Mouse (Mus musculus): ENCODE data around the gene Gm20715. TPM values are rescaled to one million over a fixed set of nuclear protein-coding genes. Genes with fewer than 3 reads are reported as not detected.
"Not testable (repeated sequence)": the region's sequence is repeated elsewhere in the genome, so short reads cannot be mapped to it uniquely, and the experiment has no call there.

Gm20715 gene
- polyA plus RNA-seq, 1 experiment from 2014 or later, result not detected

- WGBS, result 36% methylated on average over 3 of the region's 3 CpGs
- no peaks in the 10 kb centered on the region for H3K27me3 ChIP-seq (replicated peaks; ENCODE audit: control insufficient read depth, insufficient read depth, low read length)
- no peak for ATAC-seq
Observed at GRCm38 (mm10) chr7:6456399-6456798, 46.3 kb downstream of the Gm20715 start.

GRCm38 (mm10) chr7:6466951-6467350, 56.9 kb downstream of the Gm20715 start, which contains the start of gene Olfr1346:
Gene Olfr1346 (plus strand): TSS chr7:6467101.
- Histone ChIP-seq H3K4me2 (ENCODE audit: low read length) (no peak within 1 kb of the TSS), H3K27me3 (replicated peaks; ENCODE audit: control insufficient read depth, insufficient read depth, low read length) (no peaks in the 10 kb centered on the region), H3K4me3 (ENCODE audit: low read length) (no peak within 1 kb of the TSS), H3K36me3 (ENCODE audit: control insufficient read depth, insufficient read depth, low read length) (no peaks in the 10 kb centered on the region), H3K4me1 (ENCODE audit: control insufficient read depth, insufficient read depth, low read depth, low read length) (no peaks in the 10 kb centered on the region), H3K27ac (ENCODE audit: low read depth, low read length) (no peak within 1 kb of the TSS), H3K9ac (ENCODE audit: low read depth, low read length) (no peak within 1 kb of the TSS), H3K9me3 (ENCODE audit: control insufficient read depth, low read length) (no peaks in the 10 kb centered on the region)
- no peak for ATAC-seq

More at GRCm38 (mm10) chr7:6456399-6456798, 46.3 kb downstream of the Gm20715 start:
- no peaks in the 10 kb centered on the region for H3K4me1 ChIP-seq (ENCODE audit: control insufficient read depth, insufficient read depth, low read depth, low read length)
- H3K9ac ChIP-seq (ENCODE audit: low read depth, low read length), result no peak overlapping the region
- no peaks in the 10 kb centered on the region for H3K36me3 ChIP-seq (ENCODE audit: control insufficient read depth, insufficient read depth, low read length)
- no peak overlapping the region for H3K4me3 ChIP-seq (ENCODE audit: low read length)
- H3K4me2 ChIP-seq (ENCODE audit: low read length), result no peak overlapping the region
- H3K27ac ChIP-seq (ENCODE audit: low read depth, low read length), result no peak overlapping the region
- no peaks in the 10 kb centered on the region for H3K9me3 ChIP-seq (ENCODE audit: control insufficient read depth, low read length)

DNA sequence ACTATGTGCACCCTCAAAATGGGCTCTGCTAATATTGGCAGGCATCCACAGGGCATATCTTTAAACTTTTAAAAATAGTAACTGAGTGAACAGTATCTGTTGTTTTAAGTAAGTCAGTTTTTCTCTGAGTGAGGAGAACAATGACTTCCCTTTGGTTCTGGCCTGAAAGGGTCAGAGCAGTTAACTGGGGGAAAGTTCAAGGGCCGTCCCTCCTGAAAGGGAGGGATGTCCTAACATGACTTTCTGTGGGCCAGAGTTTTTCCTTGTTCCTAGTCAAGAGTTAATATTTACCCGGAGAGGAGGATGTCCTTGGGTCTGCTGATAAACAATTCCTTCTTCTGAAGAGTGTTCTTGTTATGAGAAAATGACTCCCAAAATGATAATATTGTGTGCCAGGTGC, 67.6 kb downstream of the Gm20715 start:
- not testable (repeated sequence) for ATAC-seq; H3K27ac ChIP-seq (ENCODE audit: low read depth, low read length); H3K4me1 ChIP-seq (ENCODE audit: control insufficient read depth, insufficient read depth, low read depth, low read length); H3K4me3 ChIP-seq (ENCODE audit: low read length); H3K27me3 ChIP-seq (replicated peaks; ENCODE audit: control insufficient read depth, insufficient read depth, low read length); H3K36me3 ChIP-seq (ENCODE audit: control insufficient read depth, insufficient read depth, low read length); H3K4me2 ChIP-seq (ENCODE audit: low read length); H3K9me3 ChIP-seq (ENCODE audit: control insufficient read depth, low read length); H3K9ac ChIP-seq (ENCODE audit: low read depth, low read length)
- WGBS, result 79% methylated on average over 2 of the region's 2 CpGs

DNA sequence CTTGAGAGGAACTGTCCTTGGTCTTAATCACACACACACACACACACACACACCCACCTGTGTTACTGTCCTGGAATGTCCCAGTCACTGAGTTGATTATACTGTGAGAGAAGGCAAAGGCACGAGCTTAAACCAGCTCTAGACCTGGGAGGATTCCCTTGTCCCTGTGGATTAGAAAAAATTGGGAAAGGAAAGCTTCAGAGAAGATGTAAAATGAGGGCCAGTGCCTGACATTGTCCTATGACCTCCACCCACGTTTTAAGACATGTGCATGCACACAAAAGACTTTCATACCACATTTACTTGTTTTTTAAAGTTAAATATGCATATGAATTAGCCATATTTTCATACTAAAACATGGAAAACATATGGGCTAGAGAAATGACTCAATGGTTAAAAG, 76.8 kb downstream of the Gm20715 start, which contains the start of gene Olfr5:
TSS of gene Olfr5 (minus strand) at position 101 of the 400 bp plus-strand sequence.
- Histone ChIP-seq H3K36me3 (ENCODE audit: control insufficient read depth, insufficient read depth, low read length) (no peaks in the 10 kb centered on the region), H3K4me1 (ENCODE audit: control insufficient read depth, insufficient read depth, low read depth, low read length) (no peaks in the 10 kb centered on the region), H3K27me3 (replicated peaks; ENCODE audit: control insufficient read depth, insufficient read depth, low read length) (no peaks in the 10 kb centered on the region), H3K9ac (ENCODE audit: low read depth, low read length) (no peak within 1 kb of the TSS), H3K4me2 (ENCODE audit: low read length) (no peak within 1 kb of the TSS), H3K9me3 (ENCODE audit: control insufficient read depth, low read length) (no peaks in the 10 kb centered on the region; the same call in 1 of the 2 replicates), H3K27ac (ENCODE audit: low read depth, low read length) (no peak within 1 kb of the TSS), H3K4me3 (ENCODE audit: low read length) (no peak within 1 kb of the TSS)
- 31% methylated on average over 2 of the region's 2 CpGs for WGBS
- ATAC-seq, result no peak

Other genes with a start within 250 kb of the Gm20715 start
- gene Zfp444, start 238.1 kb upstream of the Gm20715 start, polyA plus RNA-seq (2015; fragmentation: Nextera tagmentation; extraction: Ambion mirVana), result 77.6 and 86.3 TPM in 2 replicates
- not detected in 2 replicates for gene Galp, start 213.2 kb upstream of the Gm20715 start, polyA plus RNA-seq (2015; fragmentation: Nextera tagmentation; extraction: Ambion mirVana)
- not detected in 2 replicates for gene Zscan5b, start 188.0 kb upstream of the Gm20715 start, polyA plus RNA-seq (2015; fragmentation: Nextera tagmentation; extraction: Ambion mirVana)
- gene Epp13, start 157.6 kb upstream of the Gm20715 start, polyA plus RNA-seq (2015; fragmentation: Nextera tagmentation; extraction: Ambion mirVana), result not detected in 2 replicates
- gene Zfp667, start 123.7 kb upstream of the Gm20715 start, polyA plus RNA-seq (2015; fragmentation: Nextera tagmentation; extraction: Ambion mirVana), result 14.0 and 14.5 TPM in 2 replicates
- 14.7 and 14.8 TPM in 2 replicates for gene Zfp583, start 79.0 kb upstream of the Gm20715 start, polyA plus RNA-seq (2015; fragmentation: Nextera tagmentation; extraction: Ambion mirVana)
- gene Gm3854, start 66.5 kb upstream of the Gm20715 start, polyA plus RNA-seq (2015; fragmentation: Nextera tagmentation; extraction: Ambion mirVana), result 7.7 and 8.0 TPM in 2 replicates
- gene Zfp78, start 47.0 kb upstream of the Gm20715 start, polyA plus RNA-seq (2015; fragmentation: Nextera tagmentation; extraction: Ambion mirVana), result 5.7 and 7.1 TPM in 2 replicates
- gene Zfp28, start 27.0 kb upstream of the Gm20715 start, polyA plus RNA-seq (2015; fragmentation: Nextera tagmentation; extraction: Ambion mirVana), result 11.8 and 13.4 TPM in 2 replicates
- 7.2 and 9.5 TPM in 2 replicates for gene Smim17, start 11.6 kb upstream of the Gm20715 start, polyA plus RNA-seq (2015; fragmentation: Nextera tagmentation; extraction: Ambion mirVana)
- gene Olfr1344, start 28.4 kb downstream of the Gm20715 start, polyA plus RNA-seq (2015; fragmentation: Nextera tagmentation; extraction: Ambion mirVana), result 0.31 and 0.39 TPM in 2 replicates
- gene Olfr1336, start 45.9 kb downstream of the Gm20715 start, polyA plus RNA-seq (2015; fragmentation: Nextera tagmentation; extraction: Ambion mirVana), result not detected in 2 replicates
- gene Olfr1346, start 56.8 kb downstream of the Gm20715 start, polyA plus RNA-seq (2015; fragmentation: Nextera tagmentation; extraction: Ambion mirVana), result not detected in 2 replicates
- not detected in 2 replicates for gene Olfr5, start 76.7 kb downstream of the Gm20715 start, polyA plus RNA-seq (2015; fragmentation: Nextera tagmentation; extraction: Ambion mirVana)
- gene Olfr1347, start 89.5 kb downstream of the Gm20715 start, polyA plus RNA-seq (2015; fragmentation: Nextera tagmentation; extraction: Ambion mirVana), result not detected in 2 replicates
- gene Olfr1348, start 98.5 kb downstream of the Gm20715 start, polyA plus RNA-seq (2015; fragmentation: Nextera tagmentation; extraction: Ambion mirVana), result not detected in 2 replicates
- gene Olfr1349, start 112.7 kb downstream of the Gm20715 start, polyA plus RNA-seq (2015; fragmentation: Nextera tagmentation; extraction: Ambion mirVana), result not detected in 2 replicates
- gene Olfr1350, start 154.6 kb downstream of the Gm20715 start, polyA plus RNA-seq (2015; fragmentation: Nextera tagmentation; extraction: Ambion mirVana), result not detected in 2 replicates

Data from hindbrain, embryonic 16.5 days (tissue).